Mouse (Mus musculus) stomach, embryonic 15.5 days (tissue): Measurements from ENCODE around the gene Cox19. TPM values are rescaled to one million over a fixed set of nuclear protein-coding genes. Genes with fewer than 3 reads are reported as not detected.
"Not testable (repeated sequence)": the region's sequence is repeated elsewhere in the genome, so short reads cannot be mapped to it uniquely, and the experiment has no call there.

Experiments used
- ATAC-seq: fragments of 200-750 bp; cut with Nextera tagmentation; 2 replicates; pipeline ENCODE4 v1.8.0; 2017; ENCODE audit warnings: low read depth, moderate number of reproducible peaks, moderate TSS enrichment; ENCODE audit not compliant: insufficient read depth, low FRiP score
- H3K27ac ChIP-seq: fragments of 300-500 bp; sonication (generic); 2 replicates; pipeline ENCODE4 v1.5.1; 2015; ENCODE audit warnings: mild to moderate bottlenecking, inconsistent platforms
- H3K27me3 ChIP-seq: fragments of 300-500 bp; sonication (generic); replicated peaks from 2 replicates; pipeline ENCODE4 v1.6.1; 2015; ENCODE audit warnings: inconsistent platforms
- H3K36me3 ChIP-seq: fragments of 300-500 bp; sonication (generic); 2 replicates; pipeline ENCODE4 v1.6.1; 2015; ENCODE audit warnings: inconsistent platforms
- H3K4me1 ChIP-seq: fragments of 300-500 bp; sonication (generic); 2 replicates; pipeline ENCODE4 v1.6.1; 2015; ENCODE audit warnings: inconsistent platforms
- H3K4me2 ChIP-seq: fragments of 300-500 bp; sonication (generic); 2 replicates; pipeline ENCODE4 v1.6.1; 2015; ENCODE audit warnings: mild to moderate bottlenecking, inconsistent platforms
- H3K4me3 ChIP-seq: fragments of 300-500 bp; sonication (generic); replicated peaks from 2 replicates; pipeline ENCODE4 v1.5.1; 2015; ENCODE audit warnings: inconsistent platforms
- H3K9ac ChIP-seq: fragments of 300-500 bp; sonication (generic); 2 replicates; pipeline ENCODE4 v1.6.1; 2015; ENCODE audit warnings: inconsistent platforms
- H3K9me3 ChIP-seq: fragments of 300-500 bp; sonication (generic); 2 replicates; pipeline ENCODE4 v1.6.1; 2016; ENCODE audit warnings: inconsistent platforms
- WGBS: fragments of 180-500 bp; shearing (Covaris S2); methylation state at CpG from one replicate; pipeline ENCODE4 v1.1.7; 2015; 5-methylcytosine and 5-hydroxymethylcytosine counted together
- polyA plus RNA-seq: library from polyadenylated mRNA; unstranded; fragments of >200 nt; fragmentation: Nextera tagmentation; extraction: Ambion mirVana; gene quantifications from 2 replicates; pipeline ENCODE4 v1.2.1, GENCODE M21; 2015

Cox19 gene
- polyA plus RNA-seq, 1 experiment from 2014 or later, result 115 TPM

DNA sequence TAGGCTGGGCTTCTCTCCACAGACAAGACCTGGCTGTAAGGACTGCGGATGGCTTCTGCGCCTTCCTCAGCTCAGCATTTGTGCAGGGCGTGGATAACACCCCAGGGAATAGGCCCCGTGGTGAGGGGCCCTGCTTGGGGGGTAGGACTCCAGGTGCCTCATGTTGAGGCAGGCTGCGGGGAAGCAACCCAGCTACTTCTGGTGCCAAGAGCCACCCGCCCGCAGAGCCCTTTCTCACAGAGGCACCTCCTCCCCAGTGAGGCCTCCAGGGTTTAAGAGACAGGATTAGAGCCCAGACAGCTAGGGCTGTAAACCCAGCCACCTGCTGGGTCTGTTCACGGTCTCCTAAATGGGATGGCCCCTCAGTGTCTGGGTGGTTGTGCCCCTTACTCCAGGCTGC, 410 bp upstream of the Cox19 start:
- H3K27me3 ChIP-seq, result no peaks in the 10 kb centered on the region
- peak overlapping the region; percentile 22; the same call in 1 of the 2 replicates for H3K4me2 ChIP-seq
- 20% methylated on average over 8 of the region's 8 CpGs for WGBS
- H3K4me1 ChIP-seq, result peaks cover 31% of the 10 kb centered on the region
- H3K27ac ChIP-seq, result peak overlapping the region; percentile 83
- no peaks in the 10 kb centered on the region for H3K36me3 ChIP-seq
- H3K9me3 ChIP-seq, result no peaks in the 10 kb centered on the region
- H3K4me3 ChIP-seq, result no peak overlapping the region
- ATAC-seq, result no peak
- no peak overlapping the region for H3K9ac ChIP-seq

DNA sequence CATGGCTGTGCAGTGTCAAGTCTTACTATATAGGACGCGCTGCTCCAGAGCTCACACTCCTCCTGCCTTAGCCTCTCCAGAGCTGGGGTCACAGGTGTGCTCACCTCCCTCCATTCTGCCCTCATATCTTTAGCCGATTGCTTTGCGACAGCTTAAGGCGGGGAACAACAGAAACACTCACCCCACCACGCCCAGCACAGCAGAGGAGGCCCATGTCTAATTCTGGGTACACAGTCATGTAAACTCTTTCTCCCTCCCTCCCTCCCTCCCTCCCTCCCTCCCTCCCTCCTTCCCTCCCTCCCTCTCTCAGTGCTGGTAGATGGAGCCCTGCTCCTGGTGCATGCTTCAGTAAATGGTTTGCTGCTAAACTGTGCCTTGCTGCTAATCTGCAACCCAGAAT, 1.5 kb downstream of the Cox19 start:
- no peak overlapping the region for H3K4me2 ChIP-seq
- 52% methylated on average over 6 of the region's 6 CpGs for WGBS

GRCm38 (mm10) chr5:139347225-139347624, 4.0 kb downstream of the Cox19 start:
- Histone ChIP-seq H3K4me1 (peaks cover 23% of the 10 kb centered on the region), H3K4me2 (no peak overlapping the region), H3K9ac (no peak overlapping the region), H3K36me3 (peaks cover 6% of the 10 kb centered on the region), H3K9me3 (no peaks in the 10 kb centered on the region), H3K27me3 (no peaks in the 10 kb centered on the region), H3K27ac (peak overlapping the region; percentile 63), H3K4me3 (no peak overlapping the region)
- no peak for ATAC-seq
- 52% methylated on average over 1 of the region's 1 CpGs for WGBS

More for the DNA sequence above, 1.5 kb downstream of the Cox19 start:
- no peaks in the 10 kb centered on the region for H3K27me3 ChIP-seq
- H3K4me3 ChIP-seq, result no peak overlapping the region
- peaks cover 27% of the 10 kb centered on the region for H3K4me1 ChIP-seq
- ATAC-seq, result no peak
- no peaks in the 10 kb centered on the region for H3K9me3 ChIP-seq
- H3K27ac ChIP-seq, result peak overlapping the region; percentile 65
- H3K36me3 ChIP-seq, result no peaks in the 10 kb centered on the region
- no peak overlapping the region for H3K9ac ChIP-seq

DNA sequence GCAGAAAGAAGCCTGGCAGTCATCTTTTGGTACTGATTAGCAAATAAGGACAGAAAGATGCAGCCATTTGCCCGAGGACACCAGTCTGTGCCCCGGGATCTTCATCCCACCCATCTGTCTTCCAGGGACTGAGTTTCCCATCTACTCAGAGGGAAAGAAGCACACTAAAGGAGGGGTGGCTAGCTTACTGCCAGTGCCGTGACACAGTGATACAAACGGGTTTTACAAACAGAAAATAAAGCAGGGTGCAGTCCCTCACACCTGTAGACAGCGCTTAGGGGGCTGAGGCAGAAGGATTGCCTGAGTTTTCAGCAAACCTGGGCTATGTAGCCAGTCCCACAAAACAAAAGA, 5.9 kb downstream of the Cox19 start:
- Histone ChIP-seq H3K9me3 (no peaks in the 10 kb centered on the region), H3K4me3 (peak overlapping the region; percentile 59), H3K4me2 (peak overlapping the region; percentile 79), H3K36me3 (peaks cover 14% of the 10 kb centered on the region), H3K27me3 (no peaks in the 10 kb centered on the region), H3K9ac (0 out of 2 replicates have a peak overlapping the region, but pooled peaks have one; percentile 12), H3K27ac (peak overlapping the region; percentile 81), H3K4me1 (peaks cover 8% of the 10 kb centered on the region)
- 9% methylated on average over 5 of the region's 5 CpGs for WGBS
- ATAC-seq, result no peak

- Histone ChIP-seq H3K27me3 (no peaks in the 10 kb centered on the region), H3K9me3 (no peaks in the 10 kb centered on the region), H3K27ac (peak overlapping the region; percentile 81), H3K36me3 (peaks cover 16% of the 10 kb centered on the region), H3K4me2 (peak overlapping the region; percentile 79), H3K4me1 (peaks cover 8% of the 10 kb centered on the region), H3K9ac (peak overlapping the region; percentile 70), H3K4me3 (peak overlapping the region; percentile 59)
- WGBS, result under 1% methylated on average over 33 of the region's 33 CpGs
- ATAC-seq, result peak; percentile 90
These were observed 6.4 kb downstream of the Cox19 start for GRCm38 (mm10) chr5:139344687-139345363.

DNA sequence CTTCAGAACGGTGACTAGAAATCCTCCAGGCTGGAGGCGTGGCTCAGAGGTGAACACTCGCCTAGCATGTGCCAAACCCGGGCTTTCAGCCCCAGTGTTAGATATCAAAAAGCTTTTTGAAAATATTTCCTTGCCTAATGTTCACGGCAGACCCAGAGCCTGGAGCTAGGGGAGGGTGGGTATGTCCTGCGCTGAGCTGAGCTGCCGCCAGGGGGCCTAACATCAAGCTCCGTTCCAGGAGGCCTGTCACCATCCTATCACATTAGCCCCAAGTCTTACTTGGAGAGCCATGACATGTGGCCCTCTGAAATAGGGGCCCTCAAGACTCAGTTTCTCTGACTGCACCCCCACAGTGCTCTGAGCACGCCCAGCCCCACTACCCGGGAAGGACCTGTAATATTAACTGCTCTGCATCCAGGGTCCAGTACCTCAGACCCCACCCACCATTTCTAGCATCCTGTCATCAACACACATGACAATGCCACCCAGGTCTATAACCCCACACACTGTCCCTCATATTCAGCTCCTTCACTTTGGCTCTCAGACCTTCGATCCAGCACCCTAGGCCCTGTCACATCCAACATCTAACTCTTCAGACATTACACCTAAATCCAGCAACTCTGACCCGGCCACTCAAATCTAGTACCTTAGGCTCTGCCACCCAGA, 7.1 kb downstream of the Cox19 start:
- Histone ChIP-seq H3K4me3 (peak overlapping the region; percentile 59), H3K9ac (peak overlapping the region; percentile 70), H3K4me1 (peaks cover 8% of the 10 kb centered on the region), H3K36me3 (peaks cover 22% of the 10 kb centered on the region), H3K9me3 (no peaks in the 10 kb centered on the region), H3K27ac (peak overlapping the region; percentile 57; the same call in 1 of the 2 replicates), H3K4me2 (peak overlapping the region; percentile 79), H3K27me3 (no peaks in the 10 kb centered on the region)
- peak; percentile 71 for ATAC-seq
- 3% methylated on average over 12 of the region's 12 CpGs for WGBS

- 0 out of 2 replicates have a peak, but pooled peaks cover 3% of the 10 kb centered on the region for H3K4me1 ChIP-seq
- no peak overlapping the region for H3K4me3 ChIP-seq
- H3K4me2 ChIP-seq, result no peak overlapping the region
- WGBS, result 76% methylated on average over 11 of the region's 11 CpGs
- H3K36me3 ChIP-seq, result peaks cover 42% of the 10 kb centered on the region
- no peak overlapping the region for H3K9ac ChIP-seq
- H3K9me3 ChIP-seq, result no peaks in the 10 kb centered on the region
- ATAC-seq, result no peak
- no peaks in the 10 kb centered on the region for H3K27me3 ChIP-seq
- no peak overlapping the region for H3K27ac ChIP-seq
These were observed 12.3 kb downstream of the Cox19 start for GRCm38 (mm10) chr5:139338891-139339290.

GRCm38 (mm10) chr5:139338403-139338802, 12.8 kb downstream of the Cox19 start:
- H3K27me3 ChIP-seq, result no peaks in the 10 kb centered on the region
- H3K4me3 ChIP-seq, result no peak overlapping the region
- no peak overlapping the region for H3K27ac ChIP-seq
- 0 out of 2 replicates have a peak, but pooled peaks cover 3% of the 10 kb centered on the region for H3K4me1 ChIP-seq
- 77% methylated on average over 3 of the region's 3 CpGs for WGBS
- H3K9ac ChIP-seq, result no peak overlapping the region
- H3K4me2 ChIP-seq, result no peak overlapping the region
- 0 out of 2 replicates have a peak, but pooled peaks have one; percentile 19 for ATAC-seq
- H3K9me3 ChIP-seq, result no peaks in the 10 kb centered on the region
- H3K36me3 ChIP-seq, result peaks cover 42% of the 10 kb centered on the region

- ATAC-seq, result no peak
- no peak overlapping the region for H3K4me3 ChIP-seq
- no peaks in the 10 kb centered on the region for H3K27me3 ChIP-seq
- H3K36me3 ChIP-seq, result peaks cover 42% of the 10 kb centered on the region
- H3K4me1 ChIP-seq, result 0 out of 2 replicates have a peak, but pooled peaks cover 3% of the 10 kb centered on the region
- no peak overlapping the region for H3K9ac ChIP-seq
- H3K9me3 ChIP-seq, result no peaks in the 10 kb centered on the region
- H3K4me2 ChIP-seq, result no peak overlapping the region
- no peak overlapping the region for H3K27ac ChIP-seq
- 80% methylated on average over 13 of the region's 13 CpGs for whole genome bisulfite sequencing
These were observed 13.3 kb downstream of the Cox19 start for GRCm38 (mm10) chr5:139337826-139338370.

DNA sequence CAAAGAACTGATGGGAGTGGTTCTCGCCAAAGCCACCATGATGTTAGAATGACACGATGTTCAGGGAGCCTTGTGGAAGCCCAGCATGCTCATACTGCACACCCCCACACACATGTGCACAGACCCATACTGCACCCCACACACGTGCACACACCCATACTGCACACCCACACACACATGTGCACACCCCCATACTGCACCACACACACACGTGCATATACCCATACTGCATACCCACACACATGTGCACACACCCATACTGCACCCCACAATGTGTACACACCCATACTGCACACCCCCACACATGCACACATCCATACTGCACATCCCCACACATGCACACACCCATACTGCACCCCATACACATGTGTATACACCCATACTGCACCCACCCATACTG, 15.6 kb downstream of the Cox19 start:
- Histone ChIP-seq H3K36me3 (peaks cover 29% of the 10 kb centered on the region), H3K4me1 (peaks cover 3% of the 10 kb centered on the region; the same call in 1 of the 2 replicates), H3K4me3 (no peak overlapping the region), H3K27me3 (no peaks in the 10 kb centered on the region), H3K4me2 (no peak overlapping the region), H3K9me3 (no peaks in the 10 kb centered on the region), H3K9ac (no peak overlapping the region), H3K27ac (no peak overlapping the region)
- WGBS, result 93% methylated on average over 4 of the region's 4 CpGs
- ATAC-seq, result no peak

GRCm38 (mm10) chr5:139334394-139334793, 16.8 kb downstream of the Cox19 start:
- H3K9me3 ChIP-seq, H3K4me1 ChIP-seq, ATAC-seq, H3K9ac ChIP-seq, H3K27ac ChIP-seq, H3K4me3 ChIP-seq, H3K4me2 ChIP-seq, H3K27me3 ChIP-seq: not testable (repeated sequence)
- 86% methylated on average over 10 of the region's 10 CpGs for WGBS
- peaks cover 22% of the 10 kb centered on the region for H3K36me3 ChIP-seq
